Mouse (Mus musculus) spleen, adult 2 months (tissue): Measurements from ENCODE around the gene Abraxas1.

Experiments
- CTCF ChIP-seq: fragments of 200-500 bp; IDR thresholded peaks from 2 replicates; pipeline ENCODE4 v1.5.1; 2011; ENCODE audit warnings: mild to moderate bottlenecking, inconsistent platforms; ENCODE audit not compliant: insufficient read depth, insufficient read length, insufficient replicate concordance; ENCODE audit errors: extremely low read depth
- POLR2A ChIP-seq: fragments of 200-500 bp; IDR thresholded peaks from 2 replicates; pipeline ENCODE4 v1.6.1; 2011; ENCODE audit warnings: low read depth, low read length, inconsistent platforms

- TF ChIP-seq POLR2A (no peak), CTCF (no peak)
Measured at GRCm38 (mm10) chr5:100779002-100779401, 41.8 kb downstream of the Abraxas1 start.
